Mouse (Mus musculus): ENCODE results near the gene Fgl2. TPM values are rescaled to one million over a fixed set of nuclear protein-coding genes. Genes with fewer than 3 reads are reported as not detected.

Fgl2 gene
- polyA plus RNA-seq, 1 experiment from 2014 or later = 3.3 TPM

DNA sequence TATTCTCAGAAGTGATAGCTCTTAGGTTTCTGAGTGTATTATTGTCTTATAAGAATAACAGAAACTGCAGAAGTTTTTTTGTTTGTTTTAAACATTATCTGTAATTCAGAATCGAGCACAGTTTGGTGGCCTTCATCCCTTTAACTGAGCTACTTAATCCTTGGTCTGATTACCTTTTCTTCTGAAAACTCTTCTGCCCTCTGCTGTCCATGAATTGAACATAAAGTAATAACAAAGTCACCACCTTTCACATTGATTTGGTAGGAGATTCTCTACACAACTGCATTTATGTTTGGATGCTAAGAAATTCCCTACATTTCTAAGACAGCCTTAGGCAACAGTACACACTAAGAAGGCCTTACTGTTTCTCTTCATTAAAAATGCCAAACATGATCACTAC, 48.2 kb downstream of the Fgl2 start:
- H3K4me2 ChIP-seq = no peak overlapping the region
- no peak overlapping the region for H3K4me3 ChIP-seq (replicated peaks)
- no peak overlapping the region for H3K9ac ChIP-seq
- H3K27me3 ChIP-seq = peaks cover 4% of the 10 kb centered on the region; the same call in 1 of the 2 replicates
- no peaks in the 10 kb centered on the region for H3K9me3 ChIP-seq (replicated peaks)
- ATAC-seq (replicated peaks; ENCODE audit: low FRiP score) = no peak
- peaks cover 8% of the 10 kb centered on the region for H3K4me1 ChIP-seq
- H3K27ac ChIP-seq = no peak overlapping the region
- 24% methylated on average over 1 of the region's 1 CpGs for WGBS
- no peaks in the 10 kb centered on the region for H3K36me3 ChIP-seq

DNA sequence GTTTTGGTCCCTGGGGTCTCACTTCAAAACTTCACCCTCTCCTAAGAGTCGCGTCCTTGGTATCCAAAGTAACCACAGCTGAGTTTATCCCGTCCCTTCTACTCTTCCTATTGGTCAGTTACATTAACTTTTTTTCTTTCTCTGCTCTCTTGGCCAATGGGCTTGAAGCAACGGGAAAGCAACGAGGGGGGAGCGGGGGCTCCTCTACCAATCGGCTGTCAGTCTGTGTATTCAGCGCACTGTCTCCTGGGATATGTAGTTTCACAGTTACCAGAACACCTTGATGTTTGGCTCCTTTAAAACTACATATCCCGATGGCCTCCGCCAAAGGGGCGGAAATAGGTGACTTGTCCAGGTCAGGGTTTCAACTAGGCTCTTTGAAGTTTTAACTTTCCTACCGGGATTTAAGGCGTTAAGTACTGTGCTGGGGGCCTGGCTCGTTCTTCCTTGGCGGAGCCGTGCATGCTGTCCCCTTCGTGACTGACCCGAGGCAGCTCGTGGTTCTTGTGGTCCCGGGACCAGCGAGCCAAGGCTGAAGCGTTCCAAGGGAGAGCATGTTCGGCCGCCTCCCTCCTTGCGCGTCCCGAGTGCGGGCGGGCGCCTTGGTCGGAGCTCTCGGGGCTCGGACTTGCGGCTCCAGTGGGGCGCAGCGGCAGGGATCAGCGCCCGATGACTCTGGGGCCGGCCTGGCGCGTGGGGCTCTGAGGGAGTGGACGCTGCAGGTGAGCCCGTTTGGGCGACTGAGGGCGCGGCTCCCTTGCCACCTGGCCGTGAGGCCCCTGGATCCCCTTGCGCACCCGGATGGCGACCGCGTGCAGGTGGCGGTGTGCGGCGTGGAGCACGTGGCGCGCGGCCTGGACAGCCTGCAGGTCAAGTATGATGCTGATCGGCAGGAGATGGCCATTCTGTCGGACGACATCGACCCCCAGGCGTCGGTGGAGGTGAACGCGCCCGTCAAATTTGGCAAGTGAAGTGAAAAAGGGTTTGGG, 52.5 kb downstream of the Fgl2 start, which contains the start of the genes Ccdc146 and Fam185a:
Gene Ccdc146, minus strand, starts transcription at position 64 of the 989 bp plus-strand sequence.
Gene Fam185a, plus strand, starts transcription at position 345 of the 989 bp plus-strand sequence.
- peak; percentile 100 for ATAC-seq (replicated peaks; ENCODE audit: low FRiP score)
- under 1% methylated on average over 68 of the region's 68 CpGs for WGBS
- H3K9me3 ChIP-seq (replicated peaks) = no peaks in the 10 kb centered on the region

DNA sequence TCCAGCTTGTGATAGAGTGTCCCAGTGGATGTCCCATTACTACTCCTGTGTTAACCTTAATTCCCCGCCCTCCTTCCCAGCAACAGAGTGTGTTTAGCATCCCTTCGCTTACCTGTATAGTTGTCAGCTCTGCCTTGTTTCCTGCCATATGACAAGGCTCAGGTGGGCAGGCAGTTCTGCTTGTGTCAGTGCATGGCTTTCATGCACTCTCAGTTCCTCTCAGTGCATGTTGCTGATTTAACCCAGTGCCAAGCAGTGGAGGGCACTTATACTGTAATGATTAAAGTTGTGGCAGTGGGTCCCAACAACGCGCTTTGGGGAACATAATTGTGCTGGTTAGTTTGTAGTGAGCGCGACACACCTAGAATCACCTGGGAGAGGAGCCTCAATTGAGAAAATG, 54.2 kb downstream of the Fgl2 start:
- WGBS = 90% methylated on average over 6 of the region's 6 CpGs
- Histone ChIP-seq H3K9me3 (replicated peaks) (no peaks in the 10 kb centered on the region), H3K4me1 (peaks cover 22% of the 10 kb centered on the region), H3K27ac (no peak overlapping the region), H3K4me2 (0 out of 2 replicates have a peak overlapping the region, but pooled peaks have one; percentile 93), H3K9ac (no peak overlapping the region), H3K36me3 (no peaks in the 10 kb centered on the region), H3K27me3 (peaks cover 4% of the 10 kb centered on the region; the same call in 1 of the 2 replicates), H3K4me3 (replicated peaks) (no peak overlapping the region)
- no peak for ATAC-seq (replicated peaks; ENCODE audit: low FRiP score)

More for the DNA sequence above, 52.5 kb downstream of the Fgl2 start, which contains the start of the genes Ccdc146 and Fam185a:
- Histone ChIP-seq H3K4me3 (replicated peaks) (peak within 1 kb of the TSS; percentile 75), H3K27ac (peak within 1 kb of the TSS; percentile 48), H3K36me3 (no peaks in the 10 kb centered on the region), H3K4me1 (peaks cover 22% of the 10 kb centered on the region), H3K27me3 (peaks cover 4% of the 10 kb centered on the region; the same call in 1 of the 2 replicates), H3K9ac (peak within 1 kb of the TSS; percentile 65), H3K4me2 (peak within 1 kb of the TSS; percentile 93)

Other genes starting within 250 kb of the Fgl2 start
- 1.6 and 2.0 TPM in 2 replicates for gene Gsap, start 186.4 kb upstream of the Fgl2 start, polyA plus RNA-seq (2015; fragmentation: Nextera tagmentation; extraction: Ambion mirVana)
- not detected in 2 replicates for gene Ccdc146, start 52.0 kb downstream of the Fgl2 start, polyA plus RNA-seq (2015; fragmentation: Nextera tagmentation; extraction: Ambion mirVana)
- 6.2 and 6.4 TPM in 2 replicates for gene Fam185a, start 52.3 kb downstream of the Fgl2 start, polyA plus RNA-seq (2015; fragmentation: Nextera tagmentation; extraction: Ambion mirVana)
- 42.4 and 47.4 TPM in 2 replicates for gene Lrrc17, start 170.9 kb downstream of the Fgl2 start, polyA plus RNA-seq (2015; fragmentation: Nextera tagmentation; extraction: Ambion mirVana)

All from kidney, embryonic 15.5 days (tissue).